Mouse (Mus musculus) cortical plate, adult 2 months (tissue): ENCODE measurements around the gene Dgki.

Experiments used
- CTCF ChIP-seq: fragments of 200-500 bp; IDR thresholded peaks from 2 replicates; pipeline ENCODE4 v1.5.1; 2011; ENCODE audit warnings: mild to moderate bottlenecking, control low read depth, low read length; ENCODE audit not compliant: insufficient read depth; ENCODE audit errors: extremely low read depth
- POLR2A ChIP-seq: fragments of 200-500 bp; IDR thresholded peaks from 2 replicates; pipeline ENCODE4 v1.6.1; 2011; ENCODE audit warnings: mild to moderate bottlenecking, low read length, control low read depth; ENCODE audit not compliant: insufficient read depth; ENCODE audit errors: extremely low read depth

DNA sequence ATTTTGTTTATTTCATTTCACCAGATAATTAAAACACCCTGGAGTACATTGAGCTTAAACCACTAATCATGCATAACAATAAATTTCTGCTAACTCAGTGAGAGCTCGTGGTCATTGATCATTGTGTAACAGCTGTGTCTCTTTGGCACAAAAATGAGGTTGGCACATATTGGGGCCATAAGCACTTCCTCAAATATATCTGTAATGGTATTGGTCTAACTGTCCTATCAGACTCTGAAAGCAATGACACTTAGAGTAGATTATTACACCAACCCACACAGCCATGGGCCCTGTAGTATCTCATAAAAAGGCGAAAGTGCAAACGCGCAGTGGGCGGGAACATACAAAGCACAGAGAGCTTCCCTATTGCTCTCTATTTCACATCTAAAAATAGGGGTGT is 305.7 kb downstream of the Dgki start:
- no peak for TF ChIP-seq CTCF
- no peak for TF ChIP-seq POLR2A
